Mouse (Mus musculus) spleen, adult 2 months (tissue): ENCODE data around the gene Psrc1. TPM values are rescaled to one million over a fixed set of nuclear protein-coding genes. Genes with fewer than 3 reads are reported as not detected.

Source experiments
- DNase-seq, 2 experiments: peaks; one replicate each; pipeline versions ENCODE4 v3.0.0 to v3.0.0-alpha.2; 2012 to 2021; ENCODE audit warnings: low spot score in 2 of 2, low read depth in 1 of 2
- H3K27ac ChIP-seq: fragments of 200-500 bp; 2 replicates; pipeline ENCODE4 v1.5.1; 2012; ENCODE audit warnings: low read length, inconsistent platforms; ENCODE audit not compliant: insufficient read depth
- H3K27me3 ChIP-seq: fragments of 200-500 bp; 2 replicates; pipeline ENCODE4 v1.6.1; 2012; ENCODE audit warnings: mild to moderate bottlenecking, moderate library complexity, low read length, inconsistent platforms; ENCODE audit not compliant: control insufficient read depth, insufficient read depth
- H3K36me3 ChIP-seq: fragments of 200-500 bp; 2 replicates; pipeline ENCODE4 v1.6.1; 2012; ENCODE audit warnings: mild to moderate bottlenecking, low read length, inconsistent platforms; ENCODE audit not compliant: control insufficient read depth, insufficient read depth
- H3K4me1 ChIP-seq: fragments of 200-500 bp; 2 replicates; pipeline ENCODE4 v1.6.1; 2011; ENCODE audit warnings: inconsistent platforms; ENCODE audit not compliant: control insufficient read depth, insufficient read depth, insufficient read length
- H3K4me3 ChIP-seq: fragments of 200-500 bp; 2 replicates; pipeline ENCODE4 v1.5.1; 2011; ENCODE audit warnings: mild to moderate bottlenecking, inconsistent platforms; ENCODE audit not compliant: insufficient read depth, insufficient read length; ENCODE audit errors: extremely low read depth
- CTCF ChIP-seq: fragments of 200-500 bp; IDR thresholded peaks from 2 replicates; pipeline ENCODE4 v1.5.1; 2011; ENCODE audit warnings: mild to moderate bottlenecking, inconsistent platforms; ENCODE audit not compliant: insufficient read depth, insufficient read length, insufficient replicate concordance; ENCODE audit errors: extremely low read depth
- POLR2A ChIP-seq: fragments of 200-500 bp; IDR thresholded peaks from 2 replicates; pipeline ENCODE4 v1.6.1; 2011; ENCODE audit warnings: low read depth, low read length, inconsistent platforms
- WGBS: fragments of 180-500 bp; shearing (Covaris S2); methylation state at CpG from one replicate; pipeline ENCODE4 v1.1.7; 2018; 5-methylcytosine and 5-hydroxymethylcytosine counted together
- polyA plus RNA-seq: library from polyadenylated mRNA; depleted of rRNA; stranded (reverse); fragments of >200 nt; gene quantifications from 2 replicates; pipeline ENCODE4 v1.2.3, GENCODE M21; 2012

Psrc1 gene
- polyA plus RNA-seq, 1 experiment = 6.1 TPM

DNA sequence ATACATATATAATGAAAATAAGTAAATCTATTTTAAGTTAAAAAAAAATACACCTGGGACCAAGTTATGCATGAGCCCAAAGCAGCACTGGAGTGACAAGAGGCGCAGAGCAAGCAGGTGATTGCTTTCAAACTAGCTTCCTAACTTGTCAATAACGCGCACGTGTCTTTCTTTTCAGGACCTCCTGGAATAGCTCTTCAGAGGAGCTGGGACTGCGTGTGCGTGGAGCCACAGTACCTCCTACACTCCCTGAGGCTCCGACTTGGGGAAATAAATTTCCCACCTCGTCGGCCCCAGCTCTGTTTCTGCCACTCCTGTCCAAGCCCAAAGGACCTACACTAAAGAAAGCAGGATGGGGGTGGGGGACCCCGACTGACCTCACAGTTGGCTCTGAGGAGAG, 26.6 kb upstream of the Psrc1 start:
- Histone ChIP-seq H3K27ac (no peak overlapping the region), H3K4me3 (no peak overlapping the region), H3K27me3 (no peaks in the 10 kb centered on the region), H3K4me1 (no peaks in the 10 kb centered on the region), H3K36me3 (no peaks in the 10 kb centered on the region)
- no peak for DNase-seq
- WGBS = 87% methylated on average over 10 of the region's 10 CpGs
- TF ChIP-seq CTCF (no peak), POLR2A (no peak)

DNA sequence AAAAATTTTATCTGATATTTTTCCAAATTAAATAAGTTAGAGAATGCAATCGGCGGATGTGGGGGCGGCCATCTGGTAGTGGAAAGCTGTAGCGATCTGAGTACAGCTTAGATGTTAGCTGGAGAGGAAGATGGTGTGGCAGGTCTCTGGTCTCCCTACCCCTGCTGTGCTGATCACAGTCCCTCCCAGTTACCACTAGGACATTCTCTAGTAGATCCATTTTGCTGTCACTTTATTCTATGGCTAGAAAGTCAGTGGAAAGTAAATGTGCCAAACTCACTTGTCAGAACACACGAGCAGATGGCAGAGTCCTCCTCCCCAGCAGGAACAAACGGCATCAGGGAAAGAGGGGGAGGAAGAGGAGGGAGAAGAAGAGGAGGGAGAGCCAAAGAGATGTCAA, 25.2 kb upstream of the Psrc1 start:
- Histone ChIP-seq H3K4me1 (no peaks in the 10 kb centered on the region), H3K27ac (no peak overlapping the region), H3K4me3 (no peak overlapping the region), H3K27me3 (no peaks in the 10 kb centered on the region), H3K36me3 (no peaks in the 10 kb centered on the region)
- TF ChIP-seq CTCF = no peak
- no peak for TF ChIP-seq POLR2A
- DNase-seq = no peak
- WGBS = 90% methylated on average over 6 of the region's 6 CpGs

- Histone ChIP-seq H3K4me3 (no peak overlapping the region), H3K36me3 (no peaks in the 10 kb centered on the region), H3K27ac (no peak overlapping the region), H3K4me1 (no peaks in the 10 kb centered on the region; the same call in 1 of the 2 replicates), H3K27me3 (no peaks in the 10 kb centered on the region)
- TF ChIP-seq POLR2A = no peak
- TF ChIP-seq CTCF = no peak
- WGBS = 24% methylated on average over 7 of the region's 7 CpGs
- no peak for DNase-seq
Measured at GRCm38 (mm10) chr3:108360894-108361293, 22.7 kb upstream of the Psrc1 start.

DNA sequence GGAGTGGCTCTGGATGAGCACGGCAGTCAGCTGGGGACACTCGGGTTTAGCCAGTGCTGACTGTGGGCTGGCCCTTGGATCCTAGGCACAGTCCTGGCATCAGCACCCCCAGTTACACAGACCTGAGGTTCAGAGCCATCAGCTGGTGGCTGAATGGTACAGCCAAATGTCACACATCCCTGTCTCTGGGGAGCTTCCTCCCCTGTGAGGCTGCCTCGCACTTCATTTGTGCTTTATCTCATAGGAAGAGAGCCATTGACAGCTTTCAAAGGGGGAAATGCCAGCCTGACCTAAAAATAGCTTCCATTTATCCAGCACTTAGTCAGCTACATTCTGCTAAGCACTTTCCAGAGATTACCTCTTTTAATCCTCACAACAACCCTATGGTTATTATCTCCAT, 20.0 kb upstream of the Psrc1 start:
- no peak for DNase-seq
- no peak overlapping the region for H3K27ac ChIP-seq
- WGBS = 67% methylated on average over 3 of the region's 3 CpGs
- no peak overlapping the region for H3K4me3 ChIP-seq
- no peaks in the 10 kb centered on the region; the same call in 1 of the 2 replicates for H3K4me1 ChIP-seq
- H3K36me3 ChIP-seq = no peaks in the 10 kb centered on the region
- TF ChIP-seq CTCF (no peak), POLR2A (no peak)
- no peaks in the 10 kb centered on the region for H3K27me3 ChIP-seq

DNA sequence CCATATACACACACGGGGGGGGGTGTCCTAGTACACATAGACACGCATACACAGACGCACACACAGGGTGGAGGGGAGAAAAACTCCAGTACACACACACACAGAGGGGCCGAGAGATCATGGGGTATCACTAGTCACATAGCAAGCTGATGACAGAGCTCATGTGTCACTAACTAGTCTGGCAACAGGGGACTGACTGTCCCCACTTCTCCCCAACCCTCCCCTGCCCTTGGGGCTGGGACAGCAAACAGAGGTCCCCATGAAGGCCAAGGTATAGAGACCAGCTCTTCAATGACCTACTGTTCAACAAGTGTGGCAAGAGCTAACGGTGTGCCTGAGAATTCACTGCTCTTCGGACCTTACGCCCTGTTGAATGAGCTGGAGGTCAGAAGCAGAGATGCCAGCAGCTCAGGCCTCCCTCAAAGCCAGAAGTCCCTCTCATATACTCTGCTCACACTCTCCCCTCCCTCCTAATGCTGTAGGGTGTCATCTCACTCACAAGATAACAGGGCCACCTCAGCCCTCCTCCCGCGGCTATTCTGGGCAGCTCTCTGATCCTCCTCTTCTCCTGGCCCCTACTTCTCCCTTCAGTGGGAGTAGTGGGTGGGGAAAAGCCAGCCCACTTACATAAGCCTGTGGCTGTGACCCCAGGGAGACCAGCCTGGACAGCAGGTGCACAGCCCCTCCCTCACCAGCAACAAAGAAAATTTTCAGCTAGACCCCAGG, 19.2 kb upstream of the Psrc1 start, which contains the start of gene Mybphl:
Mybphl (plus strand) TSS at position 642 of the 726 bp plus-strand sequence.
- no peak for TF ChIP-seq POLR2A
- no peak for TF ChIP-seq CTCF
- Histone ChIP-seq H3K27ac (no peak within 1 kb of the TSS), H3K4me1 (no peaks in the 10 kb centered on the region; the same call in 1 of the 2 replicates), H3K27me3 (no peaks in the 10 kb centered on the region), H3K4me3 (no peak within 1 kb of the TSS), H3K36me3 (no peaks in the 10 kb centered on the region)
- 75% methylated on average over 9 of the region's 9 CpGs for WGBS
- DNase-seq = no peak

GRCm38 (mm10) chr3:108367173-108367572, 16.5 kb upstream of the Psrc1 start:
- no peak for TF ChIP-seq POLR2A
- TF ChIP-seq CTCF = no peak
- no peak overlapping the region for H3K27ac ChIP-seq
- H3K27me3 ChIP-seq = no peaks in the 10 kb centered on the region
- WGBS = 83% methylated on average over 9 of the region's 9 CpGs
- H3K36me3 ChIP-seq = no peaks in the 10 kb centered on the region
- H3K4me3 ChIP-seq = no peak overlapping the region
- H3K4me1 ChIP-seq = no peaks in the 10 kb centered on the region; the same call in 1 of the 2 replicates
- no peak for DNase-seq

GRCm38 (mm10) chr3:108367828-108368227, 15.8 kb upstream of the Psrc1 start:
- H3K4me3 ChIP-seq = no peak overlapping the region
- WGBS = 89% methylated on average over 3 of the region's 3 CpGs
- no peaks in the 10 kb centered on the region; the same call in 1 of the 2 replicates for H3K4me1 ChIP-seq

More at GRCm38 (mm10) chr3:108367828-108368227, 15.8 kb upstream of the Psrc1 start:
- no peak for TF ChIP-seq CTCF
- TF ChIP-seq POLR2A = no peak
- DNase-seq = no peak
- Histone ChIP-seq H3K27me3 (no peaks in the 10 kb centered on the region), H3K27ac (no peak overlapping the region), H3K36me3 (no peaks in the 10 kb centered on the region)
